Mouse (Mus musculus): ENCODE measurements around the gene Cep78.

Gene Cep78

DNA sequence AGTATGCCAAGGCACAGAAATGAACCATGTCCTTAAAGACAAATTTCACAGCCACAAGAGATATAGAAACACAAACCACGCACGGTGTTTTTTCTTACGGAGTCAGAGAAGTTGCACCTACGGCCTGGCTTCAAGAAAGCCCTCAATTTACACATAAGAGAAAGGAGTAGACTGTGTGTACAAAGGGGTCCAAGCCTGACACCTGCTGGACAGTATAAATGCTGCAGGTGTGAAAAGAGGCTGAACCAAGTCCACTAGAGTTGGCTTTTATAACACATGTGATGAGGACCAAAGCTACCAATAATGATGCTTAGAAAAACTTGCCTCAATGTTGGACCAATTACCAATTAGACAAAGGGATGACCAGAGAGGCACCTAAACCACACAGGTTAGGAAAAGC lies 2.9 kb downstream of the Cep78 start:
- DNase-seq (ENCODE audit: inconsistent age in 2 of 2, low spot score in 1 of 2), result peak; percentile 51 to 81

DNA sequence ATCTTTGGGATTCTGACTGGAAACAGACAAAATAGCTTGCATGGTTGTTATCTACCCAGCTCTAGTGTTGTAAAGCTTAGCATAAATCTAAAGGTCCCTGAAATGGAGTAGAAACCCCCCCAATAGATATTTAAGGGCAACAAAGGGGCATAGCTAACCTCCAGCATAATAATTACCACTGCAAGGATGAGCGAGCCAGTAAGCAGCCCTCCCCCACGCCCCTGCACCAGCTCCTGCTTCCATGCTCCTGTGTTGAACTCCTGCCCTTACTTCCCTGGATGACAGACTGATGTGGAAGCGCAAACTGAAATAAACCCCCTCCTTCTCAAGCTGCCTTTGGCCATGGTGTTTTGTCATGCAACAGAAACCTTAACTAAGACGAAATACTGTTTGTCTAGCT lies 11.4 kb downstream of the Cep78 start:
- DNase-seq (ENCODE audit: inconsistent age in 2 of 2, low spot score in 1 of 2), result no peak

DNA sequence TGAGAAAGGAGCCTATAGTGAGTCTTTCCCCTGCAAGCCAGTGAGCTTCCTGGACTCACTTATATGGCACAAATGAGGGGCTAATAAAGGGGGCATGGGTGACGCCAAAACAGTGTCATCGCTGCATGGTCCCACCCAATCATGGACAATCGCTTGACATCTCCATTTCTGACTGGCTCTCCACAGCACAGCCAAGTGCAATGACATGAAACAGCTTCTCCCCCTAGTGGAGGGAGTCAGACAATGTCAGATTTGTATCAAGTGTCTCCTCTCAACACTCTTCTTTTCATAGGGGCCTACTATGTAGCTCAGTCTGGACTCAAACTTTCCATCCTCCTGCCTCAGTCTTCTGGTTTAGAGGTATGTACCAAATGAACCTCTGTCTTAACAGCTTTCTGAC lies 19.7 kb downstream of the Cep78 start:
- DNase-seq (ENCODE audit: inconsistent age in 2 of 2, low spot score in 1 of 2), result peak; percentile 52 to 86

DNA sequence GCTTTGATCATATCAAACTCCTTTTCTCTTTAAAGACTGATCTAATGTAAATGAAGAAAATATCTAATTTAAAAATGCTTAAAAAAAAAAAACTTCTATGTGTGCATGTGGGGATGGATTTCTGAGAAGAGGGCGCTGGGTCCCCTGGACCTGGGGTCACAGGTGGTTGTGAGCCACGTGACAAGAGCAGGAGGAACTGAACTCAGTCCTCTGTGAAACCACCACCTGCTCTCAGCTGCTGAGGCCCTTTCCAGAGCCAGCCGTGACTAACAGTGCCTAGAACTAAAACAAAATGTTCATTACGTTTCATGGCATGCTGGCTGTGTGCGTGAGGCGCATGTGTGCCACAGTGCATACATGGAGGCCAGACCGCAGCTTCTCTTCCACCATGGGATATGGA lies 20.3 kb downstream of the Cep78 start:
- DNase-seq (ENCODE audit: inconsistent age in 2 of 2, low spot score in 1 of 2), result peak in 1 of 2 experiments; percentile 18

GRCm38 (mm10) chr19:15963011-15963695 lies 21.6 kb downstream of the Cep78 start:
- peak; percentile 84 to 88 for DNase-seq (ENCODE audit: inconsistent age in 2 of 2, low spot score in 1 of 2)

DNA sequence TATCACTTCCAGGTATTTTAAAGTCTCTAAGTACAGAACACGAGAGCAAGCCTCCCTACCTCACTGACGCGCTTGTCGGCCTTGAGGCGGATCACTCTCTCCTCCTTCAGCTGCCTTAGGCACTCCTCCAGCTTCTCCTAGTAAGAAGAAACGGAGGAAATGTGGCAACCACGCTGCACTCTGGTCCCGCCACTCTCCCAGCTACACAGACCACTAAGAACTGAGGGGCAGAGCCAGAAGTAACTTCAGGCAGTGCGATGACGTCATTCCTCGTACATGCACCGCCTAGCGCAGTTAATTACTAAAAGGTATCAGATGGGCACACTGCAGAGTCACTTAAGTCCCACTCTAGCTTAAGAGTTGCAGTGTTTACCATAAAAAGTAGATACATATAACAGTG lies 22.5 kb downstream of the Cep78 start:
- peak; percentile 62 to 65 for DNase-seq (ENCODE audit: inconsistent age in 2 of 2, low spot score in 1 of 2)

- DNase-seq (ENCODE audit: inconsistent age in 2 of 2, low spot score in 1 of 2), result no peak
These were observed 34.6 kb downstream of the Cep78 start for GRCm38 (mm10) chr19:15950225-15950624.

DNA sequence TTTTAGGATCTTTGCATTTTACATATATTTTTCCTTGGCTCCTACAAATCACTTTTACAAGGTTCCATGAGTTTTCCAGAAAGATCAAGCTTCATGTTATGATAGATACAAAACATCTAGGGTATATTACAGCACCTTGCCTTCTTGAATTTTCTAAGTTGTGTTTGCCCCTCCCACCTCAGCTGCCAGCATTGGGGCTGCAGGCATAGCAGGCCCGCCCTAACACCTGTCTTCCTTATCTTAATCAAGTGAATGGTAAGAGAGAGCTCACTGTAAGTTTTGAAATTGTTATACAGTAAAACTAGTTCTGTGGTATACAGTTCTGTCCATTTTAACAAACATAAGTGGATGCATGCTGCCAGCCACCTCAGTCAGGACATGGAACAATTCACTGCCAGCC lies 35.9 kb downstream of the Cep78 start:
- no peak for DNase-seq (ENCODE audit: inconsistent age in 2 of 2, low spot score in 1 of 2)

DNA sequence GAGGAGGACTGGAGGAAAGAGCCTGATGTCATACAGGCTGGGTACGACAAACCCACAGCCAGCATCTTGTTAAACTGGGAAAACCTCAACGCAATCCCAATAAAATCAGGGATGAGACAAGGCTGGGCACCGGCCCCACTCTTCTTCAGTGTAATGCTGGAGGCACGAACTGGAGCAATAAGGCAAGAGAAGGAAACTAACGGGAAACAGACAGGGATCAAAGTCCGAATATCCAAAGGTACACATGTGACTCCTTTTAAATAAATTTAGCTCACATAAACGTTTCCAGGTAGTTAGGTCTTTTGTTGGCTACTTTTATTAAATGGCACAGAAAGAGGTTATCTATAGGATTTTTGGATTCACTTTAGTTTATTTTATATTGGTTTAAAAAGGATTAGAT lies 36.4 kb downstream of the Cep78 start:
- DNase-seq (ENCODE audit: inconsistent age in 2 of 2, low spot score in 1 of 2), result no peak

- DNase-seq (ENCODE audit: inconsistent age in 2 of 2, low spot score in 1 of 2), result no peak
These were observed 37.6 kb downstream of the Cep78 start, which contains the start of gene Psat1 for GRCm38 (mm10) chr19:15947237-15947636. Psat1 (minus strand) TSS chr19:15947337.

GRCm38 (mm10) chr19:15946663-15947062 lies 38.1 kb downstream of the Cep78 start:
- DNase-seq (ENCODE audit: inconsistent age in 2 of 2, low spot score in 1 of 2), result peak; percentile 62 to 70

GRCm38 (mm10) chr19:15943117-15943423 lies 41.7 kb downstream of the Cep78 start:
- no peak for DNase-seq (ENCODE audit: inconsistent age in 2 of 2, low spot score in 1 of 2)

GRCm38 (mm10) chr19:15942421-15943116 lies 42.2 kb downstream of the Cep78 start:
- no peak for DNase-seq (ENCODE audit: inconsistent age in 2 of 2, low spot score in 1 of 2)

GRCm38 (mm10) chr19:15941399-15941798 lies 43.4 kb downstream of the Cep78 start:
- DNase-seq (ENCODE audit: inconsistent age in 2 of 2, low spot score in 1 of 2), result peak; percentile 57 to 79

DNA sequence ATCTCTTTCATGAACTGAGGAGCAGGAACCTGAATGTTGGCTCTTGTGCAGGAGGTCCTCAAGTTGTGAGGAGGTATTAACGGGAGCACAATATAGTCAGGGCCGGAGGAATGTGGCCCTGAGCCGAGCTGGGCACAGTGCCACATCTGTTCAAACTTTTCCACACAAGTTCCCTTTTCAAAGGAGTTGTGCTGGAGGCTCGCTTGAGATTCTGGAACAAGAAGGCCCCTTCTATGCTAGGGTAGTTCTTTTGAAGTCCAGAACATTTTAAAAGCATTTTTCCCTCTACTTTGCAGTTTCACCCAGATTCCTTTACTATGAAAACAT lies 59.1 kb downstream of the Cep78 start:
- peak; percentile 89 to 95 for DNase-seq (ENCODE audit: inconsistent age in 2 of 2, low spot score in 1 of 2)

- DNase-seq (ENCODE audit: inconsistent age in 2 of 2, low spot score in 1 of 2), result peak; percentile 93 to 96
These were observed 59.7 kb downstream of the Cep78 start for GRCm38 (mm10) chr19:15924866-15925718.

DNA sequence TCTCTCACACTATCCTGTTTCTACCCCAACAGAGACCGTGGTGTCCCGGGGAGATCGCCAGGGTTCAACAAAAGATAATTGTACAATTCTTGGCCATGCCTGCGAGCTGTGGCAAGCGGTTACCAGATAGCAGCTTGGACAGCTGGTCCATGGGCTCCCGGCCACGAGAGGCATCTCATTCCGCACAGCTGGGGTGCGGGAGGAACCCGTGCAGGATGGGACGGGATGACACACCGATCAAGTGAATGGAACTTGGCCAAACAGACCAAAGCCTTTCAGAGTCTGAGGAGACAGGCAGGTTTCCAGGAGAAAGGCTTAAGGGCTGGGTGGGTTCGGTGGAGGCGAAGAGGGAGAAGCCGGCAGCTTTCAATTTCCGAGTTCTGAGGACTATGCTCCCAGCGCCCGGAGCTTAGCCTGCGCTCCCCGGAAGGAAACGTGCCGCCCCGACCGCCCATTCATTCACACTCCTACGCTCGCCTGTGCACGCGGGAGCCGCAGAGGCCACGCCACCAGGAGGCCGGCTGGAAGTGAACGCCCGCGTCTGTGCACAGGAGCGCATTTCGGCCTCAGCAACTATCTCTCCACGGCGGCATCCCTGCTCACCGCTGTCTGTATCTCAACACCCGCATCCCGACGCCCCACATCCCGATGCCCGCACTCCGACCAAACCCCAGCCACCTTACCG lies 60.5 kb downstream of the Cep78 start:
- peak; percentile 64 to 89 for DNase-seq (ENCODE audit: inconsistent age in 2 of 2, low spot score in 1 of 2)

DNA sequence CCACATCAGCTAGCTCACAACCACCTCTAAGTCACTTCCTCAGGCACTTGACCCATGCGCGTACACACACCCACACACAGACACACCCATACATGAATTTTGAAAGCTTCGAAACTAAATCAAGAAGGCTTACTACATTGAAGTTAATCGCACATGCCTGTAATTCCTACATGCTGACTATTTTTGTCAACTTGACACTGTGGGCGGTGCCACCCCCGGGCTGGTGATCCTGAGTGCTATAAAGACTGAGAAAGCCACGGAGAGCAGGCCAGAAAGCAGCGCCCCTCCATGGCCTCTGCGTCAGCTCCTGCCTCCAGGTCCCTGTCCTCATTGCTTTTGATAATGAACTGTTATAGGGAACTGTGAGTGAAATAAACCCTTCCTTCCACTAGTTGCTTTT lies 61.4 kb downstream of the Cep78 start:
- DNase-seq (ENCODE audit: inconsistent age in 2 of 2, low spot score in 1 of 2), result peak; percentile 70 to 82

- DNase-seq (ENCODE audit: inconsistent age in 2 of 2, low spot score in 1 of 2), result no peak
These were observed 65.5 kb downstream of the Cep78 start for GRCm38 (mm10) chr19:15919336-15919735.

DNA sequence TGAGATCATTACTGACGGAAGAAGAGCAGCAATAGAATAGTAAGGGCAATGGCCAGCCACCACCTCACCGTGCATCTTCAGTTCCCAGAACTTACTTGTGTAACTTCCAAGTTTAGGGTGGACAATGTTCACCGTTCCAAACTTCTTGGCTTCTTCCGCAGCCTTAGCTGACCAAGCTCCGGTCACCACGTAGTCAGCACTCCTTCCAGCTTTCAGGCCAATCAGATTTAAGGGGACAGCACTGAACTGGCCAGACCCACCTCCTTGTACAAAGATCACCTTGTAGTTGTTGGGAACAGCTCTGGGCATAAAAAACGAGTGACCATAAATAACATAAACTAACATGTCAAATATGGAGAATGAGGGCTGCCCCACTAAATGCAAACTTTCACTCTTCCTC lies 66.7 kb downstream of the Cep78 start:
- DNase-seq (ENCODE audit: inconsistent age in 2 of 2, low spot score in 1 of 2), result no peak

DNA sequence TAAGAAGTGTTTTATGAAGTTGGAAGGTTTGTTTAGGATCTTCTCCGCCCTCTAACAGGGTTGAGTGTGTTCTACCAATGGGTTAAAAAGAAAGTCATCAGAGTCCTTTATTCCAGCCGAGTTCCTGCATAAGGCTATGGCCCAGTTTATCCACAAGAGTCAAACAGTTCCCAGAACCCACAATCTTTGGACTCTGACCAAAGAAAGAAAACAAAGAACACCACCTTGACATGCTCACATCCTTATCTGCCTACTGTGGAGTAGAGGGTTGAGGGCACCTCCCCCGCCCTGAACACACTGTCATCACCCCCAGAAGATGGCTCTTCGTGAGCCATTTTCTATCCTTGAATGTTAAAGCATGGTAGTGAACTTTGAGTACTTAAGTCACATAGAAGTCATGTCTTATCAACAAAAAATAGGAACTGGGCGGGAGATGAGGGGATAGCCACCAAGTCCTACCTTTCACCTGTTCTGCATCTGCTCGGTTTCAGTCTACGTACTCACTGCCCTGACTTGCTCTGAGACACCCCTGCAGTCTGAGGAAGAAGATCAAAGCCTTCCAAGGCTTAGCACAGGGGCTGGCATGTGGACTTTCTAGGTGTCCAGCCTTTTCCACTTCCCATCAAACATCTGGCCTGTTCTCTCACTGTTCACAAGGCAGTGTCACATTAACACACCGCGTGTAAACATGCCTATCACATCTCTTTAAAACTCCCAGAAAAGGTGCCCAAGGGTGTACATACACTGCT lies 71.4 kb downstream of the Cep78 start:
- DNase-seq (ENCODE audit: inconsistent age in 2 of 2, low spot score in 1 of 2), result no peak
